Mouse (Mus musculus) liver, embryonic 13.5 days (tissue): ENCODE results near the gene Rbfox1. TPM values are rescaled to one million over a fixed set of nuclear protein-coding genes. Genes with fewer than 3 reads are reported as not detected.

Experiments
- ATAC-seq: fragments of 200-750 bp; cut with Nextera tagmentation; 2 replicates; pipeline ENCODE4 v1.8.0; 2017; ENCODE audit warnings: low read depth, mild to moderate bottlenecking, moderate number of reproducible peaks, moderate library complexity
- DNase-seq: peaks from one replicate; pipeline ENCODE4 v3.0.0; 2022
- H3K27ac ChIP-seq: fragments of 300-500 bp; sonication (generic); 2 replicates; pipeline ENCODE4 v1.5.1; 2015; ENCODE audit warnings: moderate library complexity, mild to moderate bottlenecking, inconsistent platforms
- H3K27me3 ChIP-seq: fragments of 300-500 bp; sonication (generic); 2 replicates; pipeline ENCODE4 v1.6.1; 2015; ENCODE audit warnings: mild to moderate bottlenecking, inconsistent platforms
- H3K36me3 ChIP-seq: fragments of 300-500 bp; sonication (generic); 2 replicates; pipeline ENCODE4 v1.6.1; 2015; ENCODE audit warnings: mild to moderate bottlenecking, inconsistent platforms
- H3K4me1 ChIP-seq: fragments of 300-500 bp; sonication (generic); replicated peaks from 2 replicates; pipeline ENCODE4 v1.6.1; 2015; ENCODE audit warnings: inconsistent platforms
- H3K4me2 ChIP-seq: fragments of 300-500 bp; sonication (generic); 2 replicates; pipeline ENCODE4 v1.6.1; 2015; ENCODE audit warnings: inconsistent platforms, mild to moderate bottlenecking, moderate library complexity
- H3K4me3 ChIP-seq: fragments of 300-500 bp; sonication (generic); replicated peaks from 2 replicates; pipeline ENCODE4 v1.5.1; 2015; ENCODE audit warnings: mild to moderate bottlenecking, inconsistent platforms
- H3K9ac ChIP-seq: fragments of 300-500 bp; sonication (generic); 2 replicates; pipeline ENCODE4 v1.6.1; 2015; ENCODE audit warnings: mild to moderate bottlenecking, inconsistent platforms
- H3K9me3 ChIP-seq: fragments of 300-500 bp; sonication (generic); replicated peaks from 2 replicates; pipeline ENCODE4 v1.6.1; 2016; ENCODE audit warnings: inconsistent platforms
- WGBS: fragments of 180-500 bp; shearing (Covaris S2); methylation state at CpG from one replicate; pipeline ENCODE4 v1.1.7; 2015; ENCODE audit not compliant: insufficient replicate concordance; 5-methylcytosine and 5-hydroxymethylcytosine counted together
- polyA plus RNA-seq: library from polyadenylated mRNA; unstranded; fragments of >200 nt; fragmentation: Nextera tagmentation; extraction: Ambion mirVana; gene quantifications from 2 replicates; pipeline ENCODE4 v1.2.1, GENCODE M21; 2015

Rbfox1 gene
- polyA plus RNA-seq, 1 experiment from 2014 or later: 0.29 TPM

DNA sequence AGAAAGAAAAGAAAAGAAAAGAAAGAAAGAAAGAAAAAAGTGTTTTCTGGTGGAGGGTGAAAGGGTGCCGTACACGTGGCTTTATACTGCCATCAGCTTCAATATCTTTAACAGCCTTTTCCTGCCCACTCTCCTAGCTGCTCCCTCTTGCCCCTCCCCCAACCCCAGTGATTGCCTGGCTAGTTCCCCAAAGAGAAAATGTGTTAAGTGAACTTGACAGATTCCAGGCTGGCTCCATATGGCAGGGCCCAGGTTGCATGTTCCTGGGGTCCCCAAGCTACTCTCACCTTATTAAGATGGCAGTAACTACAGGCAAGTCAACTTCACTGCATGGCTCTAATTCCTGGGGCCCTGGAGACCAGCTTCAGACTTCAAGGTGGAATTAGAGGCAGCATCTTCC, 1302.6 kb downstream of the Rbfox1 start:
- Histone ChIP-seq H3K27ac (no peak overlapping the region), H3K27me3 (no peaks in the 10 kb centered on the region), H3K4me3 (no peak overlapping the region), H3K9me3 (no peaks in the 10 kb centered on the region), H3K36me3 (no peaks in the 10 kb centered on the region), H3K4me1 (no peaks in the 10 kb centered on the region), H3K9ac (no peak overlapping the region), H3K4me2 (no peak overlapping the region)
- ATAC-seq (no peak), DNase-seq (no peak)
- WGBS: 14% methylated on average over 2 of the region's 2 CpGs

DNA sequence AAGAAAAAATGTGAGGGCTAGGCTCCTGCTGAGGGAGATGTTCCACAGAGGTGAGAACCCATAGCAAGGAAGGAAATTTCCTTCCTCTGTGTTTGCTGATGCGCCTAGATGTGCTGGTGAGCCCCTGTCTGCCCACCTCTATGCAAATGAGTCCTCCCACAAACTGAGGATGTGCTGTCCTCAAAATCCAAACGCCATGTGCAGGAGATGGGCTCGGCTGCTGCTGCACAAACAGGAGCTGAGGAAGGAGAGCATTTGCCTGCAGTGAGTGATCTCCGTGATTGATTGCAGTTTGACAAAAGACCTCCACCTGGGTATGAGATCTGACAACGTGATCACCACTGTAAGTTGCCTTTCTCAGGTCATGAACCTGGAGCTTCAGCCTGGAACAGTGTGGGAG, 1308.4 kb downstream of the Rbfox1 start:
- Histone ChIP-seq H3K4me3 (no peak overlapping the region), H3K27ac (no peak overlapping the region), H3K9ac (no peak overlapping the region), H3K4me2 (no peak overlapping the region), H3K9me3 (no peaks in the 10 kb centered on the region), H3K27me3 (no peaks in the 10 kb centered on the region), H3K4me1 (no peaks in the 10 kb centered on the region), H3K36me3 (no peaks in the 10 kb centered on the region)
- ATAC-seq: no peak
- 50% methylated on average over 5 of the region's 5 CpGs for WGBS
- no peak for DNase-seq

DNA sequence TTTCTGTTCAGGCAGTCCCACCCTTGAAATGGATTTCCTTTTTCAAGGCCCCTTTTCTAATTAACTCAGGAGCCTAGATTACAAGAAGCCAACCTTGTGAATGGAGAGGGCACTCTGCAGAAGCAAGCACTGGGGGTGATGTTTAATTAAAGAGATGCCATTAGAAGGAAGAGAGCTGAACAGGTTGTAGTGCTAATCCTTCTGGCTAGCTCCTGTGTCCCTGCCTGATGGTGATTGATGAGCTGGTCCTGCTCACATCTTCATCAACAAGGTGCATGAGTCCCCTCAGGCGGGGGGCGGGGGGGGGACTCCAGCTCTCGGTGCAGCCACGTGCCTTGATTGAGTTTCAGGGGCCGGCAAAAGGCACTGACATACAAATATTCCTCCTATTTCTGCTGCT, 1312.8 kb downstream of the Rbfox1 start:
- no peak for DNase-seq
- Histone ChIP-seq H3K4me1 (no peaks in the 10 kb centered on the region), H3K4me2 (no peak overlapping the region), H3K9me3 (no peaks in the 10 kb centered on the region), H3K9ac (no peak overlapping the region), H3K27ac (no peak overlapping the region), H3K27me3 (no peaks in the 10 kb centered on the region), H3K4me3 (no peak overlapping the region), H3K36me3 (no peaks in the 10 kb centered on the region)
- ATAC-seq: no peak
- 86% methylated on average over 5 of the region's 5 CpGs for WGBS

DNA sequence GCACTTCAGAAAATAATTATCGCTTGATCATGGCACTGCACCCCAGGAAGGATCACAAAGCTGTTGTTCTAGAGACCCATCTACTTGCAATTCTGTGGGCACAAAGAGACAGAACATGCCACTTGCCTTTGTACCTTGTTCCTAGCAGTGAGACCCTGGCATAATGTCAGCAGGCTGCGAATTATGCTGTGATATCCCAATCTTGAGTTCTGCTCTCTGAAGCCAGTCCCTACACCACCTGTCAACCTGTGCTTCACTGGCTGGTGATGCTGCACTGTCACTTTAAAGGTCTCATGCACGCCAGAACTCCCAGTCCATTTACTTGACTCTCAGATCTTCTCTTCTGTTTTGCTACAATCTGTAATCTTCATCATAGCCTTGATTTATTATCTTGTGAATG, 1315.1 kb downstream of the Rbfox1 start:
- no peaks in the 10 kb centered on the region for H3K9me3 ChIP-seq
- no peaks in the 10 kb centered on the region for H3K27me3 ChIP-seq
- no peak overlapping the region for H3K4me2 ChIP-seq
- no peaks in the 10 kb centered on the region for H3K36me3 ChIP-seq
- DNase-seq: no peak
- 65% methylated on average over 3 of the region's 3 CpGs for WGBS
- ATAC-seq: no peak
- H3K27ac ChIP-seq: no peak overlapping the region
- no peak overlapping the region for H3K9ac ChIP-seq
- H3K4me1 ChIP-seq: no peaks in the 10 kb centered on the region
- H3K4me3 ChIP-seq: no peak overlapping the region

DNA sequence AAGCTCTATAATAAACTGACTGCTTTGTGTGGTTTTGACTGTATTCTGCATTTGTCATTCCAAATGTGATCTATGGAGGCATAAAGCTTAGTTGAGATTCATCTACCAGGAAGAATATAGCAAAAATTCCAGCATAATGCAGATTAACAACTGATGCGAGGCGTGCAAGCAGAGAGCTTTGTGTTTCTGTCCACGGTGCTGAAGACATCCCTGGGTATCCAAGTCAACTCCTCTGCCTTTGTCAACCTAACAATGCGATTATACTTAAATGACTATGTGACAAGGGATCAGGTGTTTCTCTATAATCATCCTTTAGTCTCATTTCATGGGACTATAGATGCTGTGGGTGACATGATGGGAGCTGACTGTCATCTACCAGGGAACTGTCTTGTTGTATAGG, 1316.7 kb downstream of the Rbfox1 start:
- H3K27ac ChIP-seq: no peak overlapping the region
- no peaks in the 10 kb centered on the region for H3K4me1 ChIP-seq
- WGBS: 62% methylated on average over 4 of the region's 4 CpGs
- no peaks in the 10 kb centered on the region for H3K36me3 ChIP-seq
- no peak overlapping the region for H3K9ac ChIP-seq
- no peaks in the 10 kb centered on the region for H3K9me3 ChIP-seq
- no peak overlapping the region for H3K4me2 ChIP-seq
- DNase-seq (no peak), ATAC-seq (no peak)
- no peak overlapping the region for H3K4me3 ChIP-seq
- H3K27me3 ChIP-seq: no peaks in the 10 kb centered on the region

DNA sequence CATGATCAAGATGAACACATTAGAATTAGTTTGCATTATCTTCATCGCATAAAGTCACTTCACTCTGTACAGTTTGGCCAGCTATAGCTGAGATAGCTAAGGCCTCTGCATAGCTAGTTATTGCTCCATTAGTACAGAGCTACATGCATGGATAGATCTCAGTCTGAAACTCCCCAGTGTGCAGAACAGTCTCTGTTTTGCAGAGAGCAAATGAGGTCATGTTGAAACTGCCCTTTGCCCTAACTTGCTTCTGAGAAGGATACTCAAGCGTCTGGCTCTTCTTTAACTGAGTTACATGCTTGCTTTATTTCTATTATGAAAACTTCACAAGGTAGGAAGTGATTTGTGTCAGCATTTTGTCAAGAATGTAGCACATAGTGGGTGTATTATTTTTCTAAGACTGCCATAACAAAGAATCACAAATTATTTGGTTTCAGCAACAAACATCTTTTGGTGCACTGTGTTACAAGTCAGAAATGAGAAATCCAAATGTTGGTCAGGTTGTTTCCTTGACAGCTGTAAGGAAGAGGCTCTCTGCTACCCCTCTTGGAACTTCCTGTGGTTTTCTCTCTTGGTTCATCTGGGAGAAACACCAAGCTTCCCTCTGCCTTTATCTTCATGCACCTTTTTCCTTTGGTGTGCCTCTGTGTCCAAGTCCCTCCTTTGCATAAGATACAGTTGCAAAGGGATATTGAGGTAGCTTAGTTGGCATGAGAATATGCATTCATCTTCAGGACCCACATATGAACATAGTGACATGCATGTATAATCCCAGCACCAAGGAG, 1321.2 kb downstream of the Rbfox1 start:
- 43% methylated on average over 2 of the region's 2 CpGs for WGBS
- Histone ChIP-seq H3K4me3 (no peak overlapping the region), H3K27ac (no peak overlapping the region), H3K9me3 (no peaks in the 10 kb centered on the region), H3K4me1 (no peaks in the 10 kb centered on the region), H3K27me3 (no peaks in the 10 kb centered on the region), H3K9ac (no peak overlapping the region), H3K4me2 (no peak overlapping the region), H3K36me3 (no peaks in the 10 kb centered on the region)
- no peak for DNase-seq
- ATAC-seq: no peak

DNA sequence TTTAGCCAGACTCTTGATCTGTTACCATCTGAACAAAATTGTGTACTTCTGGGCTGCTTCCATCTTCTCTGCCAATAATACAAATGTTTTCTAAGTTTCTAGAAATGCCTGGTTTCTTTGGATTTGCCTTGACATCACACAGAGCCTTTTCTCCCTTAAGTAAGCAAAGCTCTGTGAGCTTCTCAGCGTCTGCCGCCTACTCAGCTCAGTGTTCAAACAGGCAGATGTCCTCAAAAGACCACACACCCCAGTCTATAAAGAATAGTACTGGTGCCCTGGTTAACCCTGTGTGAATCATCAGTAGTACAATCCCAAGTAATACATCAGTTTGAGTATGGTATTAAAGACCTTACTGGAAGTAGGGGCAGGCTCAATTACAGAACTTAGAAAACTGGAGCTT, 1322.4 kb downstream of the Rbfox1 start:
- Histone ChIP-seq H3K4me2 (no peak overlapping the region), H3K9ac (no peak overlapping the region), H3K4me1 (no peaks in the 10 kb centered on the region), H3K27ac (no peak overlapping the region), H3K36me3 (no peaks in the 10 kb centered on the region), H3K4me3 (no peak overlapping the region), H3K27me3 (no peaks in the 10 kb centered on the region), H3K9me3 (no peaks in the 10 kb centered on the region)
- 65% methylated on average over 2 of the region's 2 CpGs for WGBS
- ATAC-seq (no peak), DNase-seq (no peak)

DNA sequence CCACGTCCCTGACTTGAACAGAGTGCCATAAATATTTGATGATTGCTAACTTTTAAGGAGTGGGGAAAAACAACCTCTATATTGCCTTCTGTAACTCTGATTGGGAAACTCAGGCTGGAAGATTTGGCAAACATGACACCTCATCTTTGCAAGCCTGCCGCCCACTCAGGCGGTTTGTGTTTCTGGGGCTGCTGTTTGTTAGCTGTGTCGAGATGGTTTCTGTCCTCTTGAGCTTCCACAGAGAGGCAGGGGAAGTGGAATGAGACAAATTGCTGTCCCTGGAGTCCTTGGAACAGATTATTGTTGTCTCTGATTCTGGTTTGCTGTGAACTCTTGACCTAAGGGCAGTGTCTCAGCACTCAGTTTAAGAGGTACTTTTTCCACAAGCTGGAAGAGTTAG, 1327.6 kb downstream of the Rbfox1 start:
- DNase-seq: no peak
- 62% methylated on average over 4 of the region's 4 CpGs for WGBS

DNA sequence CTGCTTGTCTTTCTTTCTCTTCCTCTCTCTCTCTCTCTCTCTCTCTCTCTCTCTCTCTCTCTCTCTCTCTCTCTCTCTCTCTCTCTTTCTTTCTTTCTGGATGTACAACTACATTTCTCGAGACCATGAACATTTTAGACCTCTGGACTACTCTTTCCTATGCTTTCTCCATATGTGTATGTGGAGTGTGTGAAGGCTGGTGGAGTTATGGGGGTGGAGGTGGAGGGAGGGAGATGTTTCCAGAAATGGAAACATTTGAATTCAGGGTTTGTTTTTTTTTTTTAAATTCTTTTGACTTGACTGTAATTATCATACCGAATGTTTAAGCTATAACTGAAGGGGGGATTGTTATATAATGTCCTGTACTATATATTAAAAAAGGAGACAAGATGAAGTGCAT, 1338.1 kb downstream of the Rbfox1 start:
- Histone ChIP-seq H3K27ac (no peak overlapping the region), H3K36me3 (no peaks in the 10 kb centered on the region), H3K9ac (no peak overlapping the region), H3K27me3 (no peaks in the 10 kb centered on the region), H3K9me3 (no peaks in the 10 kb centered on the region), H3K4me2 (no peak overlapping the region), H3K4me3 (no peak overlapping the region), H3K4me1 (no peaks in the 10 kb centered on the region)
- 30% methylated on average over 2 of the region's 2 CpGs for WGBS
- no peak for ATAC-seq
- DNase-seq: no peak

More for the DNA sequence above, 1327.6 kb downstream of the Rbfox1 start:
- Histone ChIP-seq H3K27ac (no peak overlapping the region), H3K9ac (no peak overlapping the region), H3K4me2 (no peak overlapping the region), H3K36me3 (no peaks in the 10 kb centered on the region), H3K27me3 (no peaks in the 10 kb centered on the region), H3K4me1 (no peaks in the 10 kb centered on the region), H3K9me3 (no peaks in the 10 kb centered on the region), H3K4me3 (no peak overlapping the region)
- ATAC-seq: no peak

DNA sequence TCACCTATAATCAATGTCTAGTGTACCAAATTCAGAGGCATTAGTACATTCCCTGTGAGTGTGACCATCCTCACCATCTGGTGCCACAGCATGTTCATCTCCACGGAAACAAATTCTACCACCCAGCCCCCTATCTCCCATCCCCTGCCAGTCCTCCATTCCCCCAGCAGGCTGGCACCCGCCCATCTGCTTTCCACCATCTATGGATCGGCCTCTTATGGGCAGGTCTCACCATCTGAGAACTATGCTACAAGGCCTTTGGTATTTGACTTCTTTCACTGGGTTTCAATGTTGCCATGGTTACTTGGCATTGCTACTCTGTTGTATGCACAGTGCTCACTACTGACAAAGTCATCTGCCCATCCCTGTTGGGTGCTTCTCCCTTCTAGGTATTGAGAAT, 1340.8 kb downstream of the Rbfox1 start:
- Histone ChIP-seq H3K27ac (no peak overlapping the region), H3K9ac (no peak overlapping the region), H3K36me3 (no peaks in the 10 kb centered on the region), H3K4me3 (no peak overlapping the region), H3K9me3 (no peaks in the 10 kb centered on the region), H3K4me1 (no peaks in the 10 kb centered on the region), H3K4me2 (no peak overlapping the region), H3K27me3 (no peaks in the 10 kb centered on the region)
- DNase-seq (no peak), ATAC-seq (no peak)
- WGBS: 65% methylated on average over 3 of the region's 3 CpGs

DNA sequence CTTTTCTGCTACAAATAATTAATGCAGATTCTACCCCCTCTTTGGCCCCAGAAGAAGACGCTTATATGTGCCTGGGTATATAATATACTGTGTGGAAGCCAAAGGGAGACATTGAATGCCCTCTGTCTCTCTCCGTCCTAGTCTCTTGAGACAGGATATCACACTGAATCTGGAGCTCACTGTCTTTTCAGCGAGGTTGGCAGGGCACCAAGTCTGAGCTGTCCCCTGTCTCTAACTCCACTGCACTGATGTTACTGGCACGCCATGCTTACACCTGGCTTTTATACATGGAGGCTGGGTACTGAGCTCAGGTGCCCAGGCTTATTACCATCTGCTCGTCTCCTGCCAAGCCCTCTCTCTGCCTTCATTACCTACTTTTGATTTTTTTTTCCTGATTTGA, 1343.1 kb downstream of the Rbfox1 start:
- Histone ChIP-seq H3K9me3 (no peaks in the 10 kb centered on the region), H3K36me3 (no peaks in the 10 kb centered on the region), H3K4me1 (no peaks in the 10 kb centered on the region), H3K27ac (no peak overlapping the region), H3K4me3 (no peak overlapping the region), H3K4me2 (no peak overlapping the region), H3K27me3 (no peaks in the 10 kb centered on the region), H3K9ac (no peak overlapping the region)
- DNase-seq: no peak
- WGBS: 64% methylated on average over 5 of the region's 5 CpGs
- ATAC-seq: no peak

DNA sequence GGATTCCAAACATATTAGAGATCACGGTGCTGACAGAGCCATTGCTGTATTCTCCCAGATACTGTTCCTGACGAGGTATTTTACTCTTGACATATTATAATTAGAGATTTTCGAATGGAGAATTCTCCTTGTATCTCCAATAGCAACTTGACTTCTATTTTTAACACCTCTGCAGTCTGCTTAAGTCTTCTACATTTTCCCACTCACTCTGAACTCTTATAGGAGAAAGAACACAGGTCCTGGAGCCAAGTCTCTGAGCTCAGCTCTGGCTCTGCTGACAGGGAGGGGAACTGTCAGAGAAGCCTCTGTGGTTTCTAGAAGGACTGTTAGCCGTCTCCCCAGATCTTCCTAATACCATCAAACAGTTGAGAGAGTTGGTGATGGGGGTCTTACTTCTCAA, 1344.1 kb downstream of the Rbfox1 start:
- Histone ChIP-seq H3K36me3 (no peaks in the 10 kb centered on the region), H3K27me3 (no peaks in the 10 kb centered on the region), H3K4me1 (no peaks in the 10 kb centered on the region), H3K9me3 (no peaks in the 10 kb centered on the region), H3K4me2 (no peak overlapping the region), H3K4me3 (no peak overlapping the region), H3K9ac (no peak overlapping the region), H3K27ac (no peak overlapping the region)
- 44% methylated on average over 4 of the region's 4 CpGs for WGBS
- no peak for DNase-seq
- no peak for ATAC-seq
